Mouse (Mus musculus): Measurements from ENCODE around the gene Parp1. TPM values are rescaled to one million over a fixed set of nuclear protein-coding genes. Genes with fewer than 3 reads are reported as not detected.

Parp1 gene
- 10 to 100 TPM; 41.4 to 43.1 TPM for polyA plus RNA-seq (2017; shearing (Covaris generic))

DNA sequence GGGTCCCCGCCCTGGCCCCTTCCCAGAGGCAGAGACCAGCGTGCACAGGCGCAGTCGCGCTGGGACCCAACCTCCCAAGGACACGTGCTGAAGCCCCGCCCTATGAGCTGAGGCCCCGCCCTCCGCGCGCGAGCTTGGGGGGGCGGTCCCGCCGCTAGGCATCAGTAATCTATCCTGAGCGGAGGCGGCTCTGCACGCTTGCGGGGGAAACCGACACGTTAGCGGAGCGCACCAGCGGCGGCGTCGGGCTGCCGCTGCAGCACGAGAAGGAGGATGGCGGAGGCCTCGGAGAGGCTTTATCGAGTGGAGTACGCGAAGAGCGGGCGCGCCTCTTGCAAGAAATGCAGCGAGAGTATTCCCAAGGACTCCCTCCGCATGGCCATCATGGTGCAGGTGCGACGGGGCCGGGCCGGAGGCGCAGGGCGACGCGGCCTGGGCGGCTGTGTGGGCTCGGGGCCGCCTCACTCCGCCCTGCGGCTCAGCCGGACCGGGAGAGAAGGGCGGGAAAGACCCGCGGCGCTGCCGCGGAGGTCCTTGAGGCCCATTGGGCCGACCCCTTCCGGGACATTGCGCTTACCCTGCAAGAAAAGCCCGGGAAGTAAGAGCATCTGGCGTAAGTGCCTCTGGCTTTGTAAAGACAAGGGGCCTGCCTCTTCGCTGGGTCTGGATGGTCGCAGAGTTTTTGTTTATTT lies at the start of gene Parp1:
Gene Parp1 (plus strand): TSS at position 164 of the 692 bp plus-strand sequence.
- ATAC-seq, result peak; percentile 98

DNA sequence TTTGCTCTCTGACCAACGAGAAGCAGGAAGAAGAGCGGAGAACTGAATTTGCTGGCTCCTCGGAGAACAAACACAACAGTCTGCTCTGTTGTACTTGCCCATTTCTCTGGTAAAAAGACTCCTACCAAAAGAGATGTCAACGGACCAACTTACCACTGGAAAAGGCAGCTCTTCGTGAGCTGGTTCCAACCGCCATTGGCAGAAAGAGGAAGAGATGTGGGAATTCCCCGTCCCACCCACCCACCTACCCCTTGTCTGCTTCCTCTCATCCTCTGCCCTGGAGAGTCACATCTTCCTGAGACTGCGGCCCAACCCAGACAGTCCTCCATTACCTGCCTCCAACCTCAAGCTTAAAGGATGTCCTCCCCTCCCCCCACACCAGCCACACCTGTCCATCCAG lies 49.2 kb upstream of the Parp1 start:
- no peak for ATAC-seq

DNA sequence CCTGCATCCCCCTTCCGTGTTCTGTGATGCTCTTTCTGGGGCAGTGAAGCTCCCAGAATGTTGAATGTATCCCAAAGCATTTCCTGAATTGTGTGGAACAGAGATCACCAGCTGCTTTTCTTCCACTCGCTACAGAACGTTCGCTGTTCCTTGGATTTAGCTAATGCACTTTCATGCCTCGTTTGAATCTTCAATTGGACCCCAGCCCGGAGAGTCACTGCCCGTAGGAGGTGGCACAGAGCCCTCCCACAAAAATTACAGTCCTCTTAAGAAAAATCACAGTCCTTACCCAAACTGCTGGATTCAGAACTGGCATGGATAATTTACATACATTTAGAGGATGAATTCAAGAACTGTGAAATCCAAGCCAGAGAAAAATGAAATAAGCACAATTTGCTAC lies 48.5 kb upstream of the Parp1 start:
- ATAC-seq, result no peak

DNA sequence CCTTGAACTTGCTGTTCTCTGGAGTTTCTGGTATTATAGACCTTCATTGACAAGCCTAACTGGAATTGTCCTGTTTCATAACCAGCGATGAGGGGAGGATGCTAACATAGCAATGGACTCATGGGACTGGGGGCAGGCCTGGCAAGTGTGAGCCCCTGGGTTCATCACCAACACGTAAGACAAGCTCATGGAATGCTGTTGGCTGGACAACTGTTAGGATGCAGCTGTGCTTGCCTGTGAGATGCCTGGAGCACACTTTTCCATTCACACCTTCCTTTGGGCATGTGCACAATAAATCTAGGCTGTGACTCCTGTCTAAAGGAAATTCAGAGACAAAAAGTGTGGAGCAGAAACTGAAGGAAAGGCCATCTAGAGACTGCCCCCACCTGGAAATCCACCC lies 45.4 kb upstream of the Parp1 start:
- no peak for ATAC-seq

DNA sequence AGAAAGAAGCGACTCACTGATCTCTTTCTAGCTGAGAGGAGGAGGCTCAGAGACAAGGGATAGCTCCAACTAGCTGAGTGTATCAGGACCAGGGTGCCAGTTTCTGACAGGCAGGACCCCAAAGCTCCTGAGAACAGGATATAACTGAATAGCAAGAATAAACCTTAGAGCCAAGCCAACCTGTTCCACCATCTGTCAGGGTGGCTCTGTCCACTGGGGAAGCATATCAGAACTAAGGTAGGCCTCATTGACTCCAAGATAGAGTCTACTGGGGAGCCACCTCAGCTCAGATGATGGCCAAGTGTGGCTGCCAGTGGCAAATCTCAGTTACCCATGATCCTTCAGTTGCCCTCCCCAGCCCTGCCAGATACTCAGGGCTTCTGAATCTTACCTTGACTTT lies 43.4 kb upstream of the Parp1 start:
- ATAC-seq, result no peak

DNA sequence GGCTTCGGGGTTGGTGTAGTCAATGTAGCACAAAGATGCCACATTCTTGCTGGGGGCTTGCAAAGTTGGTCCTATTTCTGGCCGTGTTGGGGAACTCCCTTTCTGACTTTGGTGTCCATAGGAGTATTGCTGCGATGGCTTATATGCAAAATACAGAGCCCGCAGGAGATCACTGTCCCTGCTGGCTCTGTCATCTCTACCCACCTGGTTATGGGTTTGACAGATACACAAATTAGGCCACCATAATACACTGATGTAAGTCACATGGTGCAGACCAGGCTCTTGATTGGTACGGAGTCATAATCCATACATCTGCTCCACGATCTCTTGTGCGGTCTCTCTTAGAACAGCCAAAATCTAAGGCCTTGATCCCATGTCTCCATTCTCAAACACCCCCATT lies 38.9 kb upstream of the Parp1 start:
- ATAC-seq, result no peak

DNA sequence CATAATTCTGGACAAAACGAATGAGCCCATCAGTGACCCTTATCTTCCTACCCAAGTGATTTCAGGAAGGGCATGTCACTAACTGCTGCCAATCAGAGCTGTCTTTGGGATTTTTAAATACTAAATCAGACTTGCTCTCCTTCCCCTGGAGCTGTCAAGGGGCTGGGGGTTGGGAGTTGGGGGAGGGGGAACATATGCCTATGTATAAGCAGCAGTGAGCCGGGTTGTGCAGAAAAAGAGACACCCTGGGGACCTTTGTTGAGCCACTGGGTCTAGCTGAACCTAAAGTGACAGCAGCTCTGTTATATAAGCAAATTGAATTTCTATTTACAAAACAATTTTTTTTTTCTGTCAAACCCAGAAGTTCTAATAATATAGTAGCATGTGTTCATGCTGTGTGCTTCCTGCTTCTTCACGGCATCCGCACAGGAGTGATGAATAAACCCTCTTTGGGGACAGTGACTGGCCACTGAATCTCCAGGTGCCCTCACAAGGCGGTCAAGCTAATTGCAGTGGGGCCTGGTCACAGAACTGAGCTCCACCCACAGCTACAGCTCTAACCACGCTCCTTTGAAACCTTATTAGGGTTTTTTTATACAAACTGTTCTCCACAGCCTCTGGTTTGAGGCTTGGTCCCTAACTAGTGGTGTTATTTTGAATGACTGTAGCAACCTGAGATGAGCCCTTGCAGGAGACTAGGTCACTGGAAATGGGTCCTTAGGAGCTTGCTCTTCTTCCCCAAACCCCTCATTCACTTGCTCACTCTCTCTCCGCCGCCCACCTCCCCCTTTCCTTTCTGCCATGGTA lies 38.1 kb upstream of the Parp1 start:
- no peak for ATAC-seq

DNA sequence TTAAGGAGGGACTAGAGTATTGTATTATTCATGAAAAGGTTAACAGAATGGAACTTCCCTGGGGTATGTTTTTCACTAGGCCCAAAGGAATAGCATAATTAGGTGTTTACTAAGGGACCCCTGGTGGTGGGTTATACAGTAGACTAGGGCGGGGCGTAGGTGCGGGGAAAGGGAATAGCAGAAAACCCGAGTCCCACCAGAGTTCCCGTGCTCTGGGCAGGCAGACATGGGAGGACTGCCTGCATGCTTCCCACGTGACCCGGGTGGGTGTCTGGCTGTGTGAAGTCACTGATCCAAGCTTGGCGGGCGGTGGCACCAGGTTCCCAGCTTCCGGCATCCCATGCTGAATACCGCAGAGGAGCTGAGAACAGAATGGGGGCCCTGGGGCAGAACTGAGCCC lies 36.1 kb upstream of the Parp1 start:
- no peak for ATAC-seq

DNA sequence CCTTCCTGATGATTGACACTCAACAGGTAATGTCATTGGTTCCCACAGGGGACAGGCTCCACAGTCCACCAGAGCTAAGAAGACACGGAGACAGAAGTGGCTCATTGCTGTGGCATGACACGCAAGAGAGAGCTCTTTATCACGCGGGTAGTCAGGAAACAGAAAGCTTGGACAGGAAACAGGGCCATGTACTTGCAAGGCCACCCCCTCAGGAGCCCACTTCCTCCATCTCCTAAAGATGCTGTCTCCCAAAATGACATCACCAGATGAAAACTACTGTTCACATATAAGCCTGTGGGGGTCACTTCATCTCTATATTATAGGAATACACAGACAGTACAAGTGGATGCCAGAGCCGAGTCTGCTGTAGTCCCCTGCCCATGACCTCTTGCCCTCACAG lies 32.0 kb upstream of the Parp1 start:
- ATAC-seq, result no peak

DNA sequence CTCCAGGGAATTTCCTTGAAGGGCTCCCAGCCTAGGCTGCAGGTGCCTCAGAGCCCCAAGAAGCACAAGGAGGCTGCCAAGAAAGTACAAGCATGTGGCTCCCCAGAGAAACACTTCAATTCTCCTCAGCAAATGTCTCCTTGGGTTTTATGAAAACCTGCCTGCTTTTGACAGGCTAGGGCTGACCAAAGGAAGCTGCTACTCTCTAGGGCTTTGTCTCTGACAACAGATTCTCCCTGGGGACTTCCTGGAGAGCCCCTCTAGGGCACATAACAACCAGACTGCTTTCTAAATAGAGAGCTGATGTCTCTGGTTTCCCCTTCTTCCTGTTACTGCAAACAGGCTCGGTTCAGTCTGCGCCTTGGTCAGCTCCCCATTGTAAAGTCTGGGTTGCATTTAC lies 27.5 kb upstream of the Parp1 start:
- no peak for ATAC-seq

DNA sequence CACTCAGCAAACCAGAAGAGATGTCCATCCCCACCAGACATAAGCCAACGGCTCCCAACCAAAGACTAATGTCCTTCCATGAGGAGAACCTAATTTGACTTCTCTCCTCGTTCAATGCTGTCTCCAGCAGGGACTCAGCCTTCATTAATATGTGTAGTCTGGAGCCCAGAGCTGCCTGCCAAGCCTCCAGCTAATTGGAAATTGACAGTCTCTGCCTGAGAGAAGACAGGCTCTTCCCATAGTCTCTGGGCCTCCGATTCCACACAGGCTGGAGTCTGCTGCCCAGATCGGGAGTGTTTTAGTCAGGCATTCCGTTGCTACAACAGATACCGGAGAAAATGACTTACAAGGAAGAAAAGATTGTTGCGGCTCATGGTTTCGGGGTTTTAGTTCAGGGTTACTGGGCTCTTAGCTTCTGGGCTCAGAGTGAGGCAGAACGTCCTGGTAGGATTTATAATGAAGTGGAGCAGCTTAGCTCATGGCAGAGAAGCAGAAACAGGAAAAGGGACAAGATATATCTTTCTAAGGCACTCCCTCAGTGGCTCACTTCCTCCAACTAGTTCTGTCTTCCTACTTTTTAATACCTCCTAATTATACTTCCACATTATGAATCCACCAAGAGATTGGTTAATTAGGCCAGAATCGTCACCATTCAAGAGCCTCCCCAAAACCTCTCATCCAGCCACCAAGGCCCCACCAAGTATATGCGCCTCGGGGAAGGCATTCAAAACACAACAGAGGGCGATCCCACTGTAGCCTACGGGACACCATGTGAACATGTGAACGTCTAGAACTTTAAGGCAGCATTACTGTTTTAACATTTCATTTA lies 26.6 kb upstream of the Parp1 start:
- no peak for ATAC-seq

DNA sequence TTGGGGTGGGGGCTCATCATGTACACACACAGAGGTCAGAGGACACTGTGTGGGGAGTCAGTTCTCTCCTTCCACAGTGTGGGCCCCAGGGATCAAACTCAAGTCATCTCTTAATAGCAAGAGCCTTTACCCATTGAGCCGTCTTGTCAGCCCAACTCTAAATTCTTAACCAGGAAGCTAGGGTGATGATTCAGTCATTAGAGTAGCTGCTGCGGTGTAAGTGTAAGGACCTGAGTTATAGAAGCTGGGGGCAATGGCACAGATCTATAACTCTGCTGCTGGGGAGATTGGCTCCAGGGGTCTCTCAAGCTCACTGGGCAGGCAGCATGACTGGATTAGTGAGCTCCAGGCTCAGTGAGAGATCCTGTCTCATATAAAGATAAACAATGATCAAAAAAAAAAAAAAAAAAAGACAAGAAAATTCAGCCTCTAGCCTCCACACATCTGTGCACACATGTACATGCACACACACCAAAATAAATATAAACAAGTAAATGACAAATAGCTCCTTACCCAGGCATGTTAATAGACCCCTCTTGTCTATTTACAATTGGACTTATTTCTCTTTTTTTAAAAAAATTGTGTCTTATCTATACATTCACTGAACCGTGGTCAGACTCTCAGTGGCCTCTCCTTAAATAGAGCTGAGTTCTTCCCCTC lies 25.9 kb upstream of the Parp1 start:
- ATAC-seq, result no peak

DNA sequence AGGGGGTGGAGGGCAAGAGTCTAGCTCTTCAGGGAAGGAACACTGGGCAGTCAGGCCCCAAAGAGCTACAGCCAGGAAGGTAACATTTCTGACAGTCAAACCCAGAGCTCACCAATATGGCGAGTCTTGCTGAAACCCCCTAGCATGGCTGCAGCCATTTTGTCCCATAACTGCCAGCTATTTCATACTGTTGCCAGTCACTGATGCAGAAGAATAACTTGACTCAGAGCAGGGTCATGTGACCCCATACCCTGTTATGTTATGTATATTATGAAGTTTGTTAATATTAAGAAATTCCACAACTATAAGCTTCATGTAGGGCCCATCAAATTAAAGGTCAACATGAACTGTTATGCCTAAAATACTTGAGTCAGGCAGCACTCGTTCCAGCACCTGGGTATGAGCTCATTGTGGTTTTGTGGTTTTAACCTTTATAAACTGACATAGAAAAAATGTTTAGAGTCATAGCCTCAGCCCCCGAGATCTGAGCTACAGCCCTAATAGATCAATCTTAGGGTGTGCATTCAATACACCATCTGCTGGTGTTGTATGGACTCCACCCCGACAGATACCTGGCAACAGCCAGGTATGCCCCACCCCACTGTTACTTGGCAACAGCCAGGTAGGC lies 22.7 kb upstream of the Parp1 start:
- ATAC-seq, result peak; percentile 79

DNA sequence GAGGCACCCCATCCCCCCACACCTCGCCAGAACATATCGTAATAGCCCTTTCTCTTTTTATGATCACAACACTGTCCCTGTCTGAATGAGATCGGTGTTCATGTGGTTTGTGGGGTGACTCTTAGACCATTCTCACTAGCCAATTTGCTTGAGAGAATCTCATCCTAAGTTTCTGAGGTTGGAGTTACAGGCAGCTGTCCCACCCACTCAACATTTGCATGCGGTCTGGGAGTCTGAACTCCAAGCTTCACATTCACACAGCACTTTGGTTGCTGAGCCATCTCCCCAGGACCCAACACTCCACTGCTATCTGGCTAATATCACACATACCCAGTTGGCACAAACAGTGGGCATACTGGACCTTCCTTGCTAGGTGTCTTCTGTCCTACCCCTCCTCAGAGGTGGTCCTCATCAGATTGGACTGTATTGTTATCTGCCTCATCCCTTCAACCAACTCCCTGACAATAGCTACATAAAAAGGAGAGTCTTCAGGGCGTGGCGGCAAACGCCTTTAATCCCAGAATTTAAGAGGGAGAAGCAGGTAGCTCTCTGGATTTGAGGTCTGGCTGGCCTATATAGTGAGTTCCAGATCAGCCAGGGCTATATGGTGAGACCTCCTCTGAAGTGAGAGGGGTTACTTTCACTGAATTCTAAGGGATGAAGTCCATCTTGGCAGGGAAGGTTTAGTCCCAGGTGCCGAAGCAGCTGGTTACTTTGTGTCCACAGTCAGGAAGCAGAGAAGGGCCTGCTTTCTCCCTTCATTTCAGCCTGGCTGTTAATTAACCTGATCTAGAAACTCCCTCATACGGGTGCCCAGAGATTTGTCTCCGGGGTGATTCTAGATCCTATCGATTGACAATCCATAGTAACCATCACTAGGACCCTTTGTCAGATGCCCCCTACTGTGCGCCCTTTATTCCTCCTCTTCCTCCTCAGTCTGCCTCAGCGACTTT lies 21.6 kb upstream of the Parp1 start:
- ATAC-seq, result no peak

DNA sequence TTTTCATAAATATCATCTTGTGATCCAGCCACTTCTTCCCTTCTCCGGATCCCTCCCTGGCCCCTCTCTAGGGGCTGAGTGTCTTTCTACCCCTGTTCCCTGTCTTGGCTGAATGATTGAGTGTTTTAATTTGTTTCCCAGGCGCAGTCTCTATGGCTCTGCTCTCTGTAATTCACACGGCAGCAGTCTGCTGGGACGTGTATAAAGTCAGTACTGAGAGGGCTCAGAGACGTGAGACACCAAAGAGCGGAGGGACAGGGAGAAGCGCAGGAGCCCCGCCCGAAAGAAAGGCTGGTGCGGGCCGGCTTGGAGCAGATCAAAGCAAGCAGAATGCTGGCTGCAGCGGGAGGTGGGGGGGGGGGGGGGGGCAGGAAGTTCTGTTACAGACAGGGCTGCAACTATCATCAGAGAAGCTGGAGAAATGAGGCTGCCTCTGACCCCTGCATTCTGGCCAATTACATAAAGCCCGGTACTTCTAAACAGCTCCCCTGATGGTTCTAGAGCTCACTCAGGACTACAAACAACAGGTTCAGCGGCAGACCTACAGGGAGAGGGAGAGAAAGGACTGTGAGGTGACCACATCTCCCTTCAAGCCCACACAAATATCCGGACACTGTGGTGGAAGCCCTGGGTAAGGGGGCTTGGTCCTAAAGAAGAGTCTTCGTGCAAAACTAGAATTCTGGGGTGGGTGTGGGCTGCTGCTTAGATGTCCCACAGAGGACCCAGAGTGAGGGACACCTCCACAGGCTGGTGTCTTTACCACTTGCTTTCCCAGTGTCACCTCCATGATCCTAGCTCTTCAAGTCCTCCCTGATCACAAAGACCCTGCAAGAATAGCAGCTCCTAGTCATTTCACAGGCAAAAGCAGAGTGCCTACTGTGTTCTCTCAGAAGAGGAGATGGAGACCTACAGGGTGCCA lies 20.7 kb upstream of the Parp1 start:
- ATAC-seq, result no peak

DNA sequence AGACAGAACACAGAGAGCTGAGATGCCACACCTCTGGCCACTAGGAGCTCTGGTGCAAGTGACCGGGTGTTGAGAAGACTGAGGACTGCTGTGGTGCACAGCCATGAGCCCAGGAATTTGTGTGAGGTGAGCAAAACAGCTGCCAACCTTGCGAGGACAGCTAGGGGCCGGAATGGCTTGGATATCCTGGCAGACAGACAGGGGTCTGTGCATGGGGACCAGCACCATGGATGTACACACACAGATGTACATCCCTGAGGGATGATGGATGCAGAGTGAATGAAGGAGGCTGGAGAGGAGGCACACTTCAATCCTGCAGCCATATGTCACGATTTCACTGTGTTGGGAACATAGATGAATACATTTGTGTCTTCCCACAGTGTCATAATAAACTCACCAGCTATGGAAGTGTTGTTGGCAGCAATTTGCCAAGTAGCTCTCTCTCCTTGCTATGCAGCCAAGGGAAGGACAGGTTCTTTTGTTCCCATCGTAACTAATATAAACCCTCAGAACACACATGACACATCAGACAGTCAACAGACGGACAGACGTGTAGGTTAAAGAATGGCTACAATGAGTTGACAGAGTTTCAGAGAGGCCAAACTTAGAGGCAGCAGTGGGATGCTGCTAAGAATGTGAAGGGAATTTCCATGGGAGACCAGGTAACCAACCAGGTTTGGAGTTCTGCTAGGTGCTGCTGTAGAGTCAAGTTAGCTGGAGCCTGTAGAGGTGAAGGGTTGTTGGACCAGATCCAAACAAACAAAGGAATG lies 19.0 kb upstream of the Parp1 start:
- no peak for ATAC-seq

DNA sequence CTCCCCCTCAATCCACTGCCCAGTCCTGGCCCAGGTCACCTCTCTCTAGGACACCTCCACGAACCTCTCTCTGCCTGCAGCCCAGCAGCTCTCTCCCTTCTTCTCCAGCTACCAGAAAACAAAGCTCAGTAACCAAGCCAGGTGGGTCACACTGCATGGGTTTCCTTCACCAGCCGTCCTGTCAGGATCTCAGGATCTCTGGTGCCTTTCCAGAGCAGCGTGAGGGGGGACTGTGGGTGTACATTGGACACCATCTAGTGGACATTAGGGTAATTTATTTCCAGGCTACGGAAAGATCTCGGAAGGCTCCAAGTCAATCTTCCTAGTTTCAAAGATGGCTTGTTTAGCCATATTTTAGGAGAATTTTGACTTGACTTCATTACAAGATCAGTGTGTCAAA lies 18.0 kb upstream of the Parp1 start:
- no peak for ATAC-seq

DNA sequence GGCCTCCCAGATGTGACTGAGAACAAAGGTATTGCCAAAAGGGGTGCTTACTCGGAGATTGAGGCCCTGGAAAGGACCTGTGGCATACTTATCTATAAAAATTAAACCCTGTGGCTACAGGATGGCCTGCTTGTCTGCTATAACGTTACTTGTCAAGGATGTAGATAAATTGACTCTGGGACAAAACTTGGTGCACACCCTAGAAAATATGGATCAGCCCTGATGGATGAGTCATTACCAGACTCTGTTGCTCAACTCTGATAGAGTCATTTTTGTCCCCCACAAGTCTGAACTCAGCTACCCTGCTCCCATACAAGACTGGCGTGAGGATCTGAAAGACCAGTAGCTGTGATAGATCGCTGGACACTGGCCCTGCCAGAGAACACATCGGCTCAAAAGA lies 11.8 kb upstream of the Parp1 start:
- no peak for ATAC-seq

DNA sequence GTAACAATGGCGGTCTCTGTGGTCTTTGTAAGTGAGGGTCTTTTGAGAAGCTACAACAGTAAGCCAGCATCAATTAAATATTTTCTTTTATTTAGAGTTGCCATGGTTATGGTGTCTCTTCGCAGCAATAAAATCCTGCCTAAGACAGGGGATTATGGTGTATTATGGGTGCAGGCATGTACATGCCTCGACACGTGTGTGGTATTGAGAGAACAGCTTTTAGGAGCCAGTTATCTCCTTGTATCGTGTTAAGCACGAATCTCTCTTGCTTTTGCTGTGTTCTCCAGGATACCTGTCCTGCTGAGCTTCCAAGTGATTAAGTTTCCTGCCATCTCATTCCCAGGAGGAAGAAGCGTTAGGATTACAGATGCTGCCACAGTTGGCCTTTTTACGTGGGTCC lies 9.3 kb upstream of the Parp1 start:
- no peak for ATAC-seq
